Mouse (Mus musculus): ENCODE measurements at regions not wholly inside any gene's neighbourhood (a gene's known extent, or its start where the extent isn't known, plus 50 kb on each side); places are given as distances from the start of the nearest gene placed in this dataset.

DNA sequence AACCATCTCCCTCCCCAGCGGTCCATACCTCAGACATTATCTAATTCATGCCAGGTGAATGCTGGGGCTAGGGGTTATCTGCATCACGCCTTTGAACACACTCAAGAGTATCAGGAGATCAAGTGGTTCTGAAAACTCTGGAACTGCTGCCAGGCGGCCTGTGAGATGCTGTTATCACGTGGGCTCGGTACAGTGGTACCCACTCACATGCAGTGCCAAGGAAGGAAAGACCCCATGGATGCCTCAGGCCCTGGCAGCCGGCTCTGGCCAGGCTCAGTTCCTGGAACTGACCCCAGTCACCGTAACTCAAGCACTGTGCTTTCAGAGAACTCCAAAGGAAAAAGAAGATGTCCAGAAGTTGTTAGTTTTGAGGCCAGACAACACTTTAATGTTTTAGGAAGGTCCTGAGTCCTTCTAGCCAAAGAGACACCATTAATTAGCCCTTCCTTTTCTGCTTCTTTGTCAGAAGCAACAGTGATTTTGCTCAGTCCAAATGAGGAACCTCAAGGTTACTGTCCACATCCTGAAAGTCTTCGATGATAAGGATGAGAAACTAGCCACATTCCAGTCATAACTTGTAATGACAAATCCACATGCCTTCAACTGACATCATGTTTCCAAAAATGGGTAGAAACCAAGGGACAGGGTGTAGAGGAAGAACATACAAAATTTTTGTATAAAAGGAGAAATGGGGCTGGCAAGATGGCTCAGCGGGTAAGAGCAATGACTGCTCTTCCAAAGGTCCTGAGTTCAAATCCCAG, 126.1 kb downstream of the Zbtb18 start:
- DNase-seq (ENCODE audit: low read depth, low spot score): no peak

- DNase-seq (ENCODE audit: low read depth, low spot score): no peak
Measured at GRCm38 (mm10) chr1:177569572-177569971, 127.4 kb downstream of the Zbtb18 start.

DNA sequence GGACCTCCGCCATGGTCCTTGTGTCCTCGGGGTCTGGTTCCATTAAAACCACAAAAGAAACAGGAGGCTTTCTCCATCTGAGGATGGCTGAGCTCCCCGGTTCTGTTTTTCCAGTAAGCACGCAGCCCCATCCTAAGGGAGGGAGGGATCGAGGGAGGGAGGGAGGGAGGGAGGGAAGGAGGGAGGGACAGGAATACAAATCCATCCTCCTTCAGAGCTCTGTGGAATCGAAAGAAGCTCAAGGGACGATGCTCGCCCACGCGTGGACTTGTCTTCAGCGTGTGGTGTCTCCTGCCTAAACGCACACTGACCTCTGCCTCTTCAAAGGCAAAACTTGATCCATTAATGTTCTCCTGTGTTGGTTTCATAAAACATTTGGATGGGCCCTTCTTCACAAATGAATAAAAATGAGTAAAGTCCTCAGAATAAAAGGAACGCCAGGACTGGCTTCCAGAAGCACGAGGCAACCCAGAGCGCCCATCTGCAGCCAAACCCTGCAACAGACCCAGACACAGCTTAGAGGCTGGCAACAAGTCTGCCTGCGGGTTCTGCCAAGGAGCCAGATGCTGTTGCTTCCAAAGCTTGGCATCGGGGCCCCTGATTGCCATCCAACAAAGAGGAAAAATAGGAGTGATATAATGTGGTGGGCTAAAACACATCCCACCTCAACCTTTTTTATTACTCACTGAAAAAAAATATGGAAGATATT, 131.0 kb downstream of the Zbtb18 start:
- DNase-seq (ENCODE audit: low read depth, low spot score): no peak

- DNase-seq (ENCODE audit: low read depth, low spot score): no peak
Measured at GRCm38 (mm10) chr1:177573781-177574180, 131.6 kb downstream of the Zbtb18 start.

- no peak for DNase-seq (ENCODE audit: low read depth, low spot score)
Measured at GRCm38 (mm10) chr1:177574312-177574711, 132.2 kb downstream of the Zbtb18 start.

DNA sequence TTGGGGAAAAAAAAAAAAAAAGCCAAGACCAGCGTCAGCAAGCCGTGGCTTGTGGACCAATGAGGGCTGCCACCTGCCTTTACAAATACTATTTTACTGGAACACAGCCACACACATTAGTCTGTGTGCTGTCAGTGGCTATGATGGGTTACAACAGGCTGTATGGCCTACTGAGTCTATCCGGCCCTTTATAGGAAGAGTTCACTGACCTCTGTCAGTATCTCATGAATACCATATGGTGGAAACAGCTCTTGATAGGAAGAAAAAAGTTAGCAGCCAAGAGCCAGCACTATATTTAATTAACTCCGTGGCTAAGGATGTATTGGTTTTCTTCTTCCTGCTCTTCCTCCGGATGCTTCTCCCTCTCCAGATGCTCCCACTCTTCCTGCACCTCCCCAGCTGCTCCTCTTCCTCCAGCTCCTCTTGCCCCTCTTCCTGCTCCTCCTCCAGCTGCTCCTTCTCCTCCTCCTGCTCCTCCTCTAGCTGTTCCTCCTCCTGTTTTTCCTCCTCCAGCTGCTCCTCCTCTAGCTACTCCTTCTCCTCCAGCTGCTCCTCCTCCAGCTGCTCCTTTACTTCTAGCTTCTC, 142.2 kb downstream of the Zbtb18 start:
- DNase-seq (ENCODE audit: low read depth, low spot score): no peak

DNA sequence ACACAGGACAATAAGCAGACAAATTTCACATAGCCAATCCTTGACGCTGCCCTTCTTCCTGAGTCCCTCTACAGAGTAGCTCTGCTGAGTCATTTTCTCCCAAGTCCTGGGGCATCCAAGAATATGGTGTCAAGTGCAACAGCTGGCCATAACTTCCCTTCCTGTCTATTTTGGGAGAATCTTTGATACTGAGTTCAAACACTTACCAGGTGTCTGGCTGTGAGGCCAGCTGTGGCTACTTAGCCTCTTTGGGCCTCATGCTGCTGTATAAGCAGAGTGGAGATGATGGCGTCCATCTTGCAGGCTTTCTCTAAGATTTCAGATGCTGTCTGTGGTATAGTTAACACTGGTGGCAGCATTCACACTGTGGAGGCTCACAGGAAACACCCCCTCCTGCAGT, 143.2 kb downstream of the Zbtb18 start:
- peak; percentile 26 for DNase-seq (ENCODE audit: low read depth, low spot score)

DNA sequence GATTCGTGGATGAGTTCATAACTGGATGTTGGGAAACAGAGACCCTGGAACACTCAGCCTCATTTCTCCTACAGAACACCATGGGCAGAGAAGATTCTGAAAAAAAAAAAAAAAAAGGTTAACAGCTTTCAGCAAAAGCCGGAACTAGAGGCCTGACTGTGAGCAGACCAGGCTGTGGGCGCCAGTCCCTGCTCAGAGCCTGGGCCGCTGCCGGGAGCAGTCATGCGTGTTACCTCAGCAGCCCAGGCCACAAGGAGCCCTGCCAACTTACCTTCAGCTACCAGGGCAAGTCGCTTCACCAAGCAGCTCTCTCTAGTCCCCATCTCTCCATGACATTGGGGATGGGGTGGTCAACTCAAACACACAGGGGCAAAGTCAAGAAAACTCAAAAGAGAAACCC, 140.6 kb upstream of the 1700016C15Rik start:
- DNase-seq (ENCODE audit: low read depth, low spot score): no peak

GRCm38 (mm10) chr1:177589656-177590055, 140.0 kb upstream of the 1700016C15Rik start:
- DNase-seq (ENCODE audit: low read depth, low spot score): no peak

DNA sequence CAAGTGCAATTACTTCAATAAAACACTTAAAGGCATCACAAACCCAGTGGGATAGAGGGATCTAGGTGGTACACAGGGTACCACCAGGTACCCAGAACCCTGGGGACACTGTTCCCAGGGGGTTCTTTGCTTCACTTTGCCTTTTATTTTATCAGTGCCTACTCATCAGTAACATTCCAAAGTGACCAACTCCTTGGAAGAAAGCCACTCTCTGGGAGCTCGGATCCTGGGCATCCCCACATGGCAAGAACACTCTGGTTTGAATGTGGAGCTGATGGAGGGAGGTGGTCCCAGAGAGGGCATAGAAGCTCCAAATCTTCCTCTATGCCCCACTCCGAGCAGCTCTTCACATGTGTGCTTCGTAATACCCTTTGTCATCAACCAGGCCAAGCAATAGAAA, 137.9 kb upstream of the 1700016C15Rik start:
- DNase-seq (ENCODE audit: low read depth, low spot score): no peak

GRCm38 (mm10) chr1:177592337-177592736, 137.3 kb upstream of the 1700016C15Rik start:
- no peak for DNase-seq (ENCODE audit: low read depth, low spot score)

DNA sequence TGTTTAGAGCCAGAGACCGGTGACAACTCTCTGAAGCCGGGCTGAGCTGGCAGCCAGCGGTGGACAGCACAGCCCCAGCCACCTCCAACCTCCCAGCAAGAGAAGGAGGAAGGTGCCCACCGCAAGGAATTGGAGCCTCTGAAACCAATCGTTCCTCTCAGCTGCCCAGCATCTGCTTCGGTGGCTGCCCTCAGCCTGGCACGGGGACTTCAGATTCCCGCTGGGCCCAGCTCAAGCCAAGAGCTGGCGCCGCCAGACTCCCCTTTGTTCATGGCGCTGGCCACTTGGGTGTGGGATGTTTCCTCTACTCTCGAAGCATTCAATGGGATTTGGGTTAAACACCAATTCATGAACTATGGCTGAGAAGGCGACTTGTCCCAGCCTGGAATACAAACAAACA, 135.3 kb upstream of the 1700016C15Rik start:
- no peak for DNase-seq (ENCODE audit: low read depth, low spot score)

GRCm38 (mm10) chr1:177595326-177595914, 134.2 kb upstream of the 1700016C15Rik start:
- no peak for DNase-seq (ENCODE audit: low read depth, low spot score)

DNA sequence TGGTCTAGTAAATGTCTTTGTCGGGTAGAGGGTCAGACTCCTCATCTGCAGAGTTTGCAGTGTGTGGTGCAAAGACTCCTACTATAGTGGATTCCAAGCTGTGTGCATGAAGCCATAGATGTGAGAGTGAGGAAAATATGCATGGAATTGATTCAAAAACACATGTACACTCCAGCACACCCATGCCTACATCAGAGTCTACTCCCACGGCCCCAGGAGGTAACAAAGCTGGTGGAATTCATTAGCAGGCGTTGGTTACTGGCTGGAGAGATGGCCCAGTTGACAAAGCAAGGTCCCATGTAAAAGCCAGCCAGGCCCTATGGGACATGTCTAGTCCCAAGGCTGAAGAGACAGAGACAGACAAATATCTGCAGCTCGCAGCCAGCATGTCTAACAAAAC, 132.6 kb upstream of the 1700016C15Rik start:
- no peak for DNase-seq (ENCODE audit: low read depth, low spot score)

- DNase-seq (ENCODE audit: low read depth, low spot score): peak; percentile 43
Measured at GRCm38 (mm10) chr1:177605353-177605969, 124.2 kb upstream of the 1700016C15Rik start.

DNA sequence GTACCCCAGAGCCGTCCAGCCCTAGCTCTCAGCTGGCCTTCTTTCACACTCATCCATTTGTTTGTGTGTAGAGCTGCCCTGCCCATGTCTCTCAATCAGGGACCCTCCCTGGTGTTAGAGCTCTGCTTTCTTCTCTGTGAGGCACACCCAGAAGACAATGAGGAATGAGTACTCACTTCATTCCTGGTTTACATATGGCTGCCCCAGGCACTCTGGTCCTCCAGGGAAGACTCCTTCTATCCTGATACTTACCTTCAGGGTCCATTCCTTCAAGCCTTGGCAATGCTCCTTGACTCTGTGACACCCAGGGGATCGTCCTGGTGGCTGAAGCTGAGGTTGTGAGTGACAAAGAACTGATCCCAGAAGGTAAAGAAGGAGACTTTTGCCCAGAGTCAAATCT, 122.0 kb upstream of the 1700016C15Rik start:
- DNase-seq (ENCODE audit: low read depth, low spot score): no peak

DNA sequence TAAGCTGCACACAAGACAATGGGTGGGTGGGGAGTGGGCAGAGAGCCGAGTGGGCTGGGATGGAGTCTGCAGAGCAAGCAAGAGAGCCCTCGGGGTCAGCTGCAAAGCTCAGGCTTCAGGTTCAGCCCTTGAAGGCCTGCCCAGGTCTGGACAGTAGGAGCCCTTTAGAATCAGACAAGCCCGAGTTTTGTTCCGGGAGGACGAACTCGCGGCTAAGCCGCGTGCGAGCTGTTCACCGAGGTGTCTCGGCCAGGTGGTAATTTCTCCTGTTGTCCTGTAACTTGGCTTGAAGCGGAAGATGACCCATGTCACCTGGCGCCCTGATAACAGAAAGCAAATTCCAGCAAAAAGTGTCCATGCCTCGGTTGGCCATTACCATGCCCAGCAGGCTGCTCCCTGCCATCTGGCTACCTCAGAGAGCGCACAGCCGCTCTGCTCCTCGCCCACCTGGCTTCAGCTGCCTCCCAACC, 121.0 kb upstream of the 1700016C15Rik start:
- no peak for DNase-seq (ENCODE audit: low read depth, low spot score)

GRCm38 (mm10) chr1:177609226-177609625, 120.4 kb upstream of the 1700016C15Rik start:
- DNase-seq (ENCODE audit: low read depth, low spot score): no peak

DNA sequence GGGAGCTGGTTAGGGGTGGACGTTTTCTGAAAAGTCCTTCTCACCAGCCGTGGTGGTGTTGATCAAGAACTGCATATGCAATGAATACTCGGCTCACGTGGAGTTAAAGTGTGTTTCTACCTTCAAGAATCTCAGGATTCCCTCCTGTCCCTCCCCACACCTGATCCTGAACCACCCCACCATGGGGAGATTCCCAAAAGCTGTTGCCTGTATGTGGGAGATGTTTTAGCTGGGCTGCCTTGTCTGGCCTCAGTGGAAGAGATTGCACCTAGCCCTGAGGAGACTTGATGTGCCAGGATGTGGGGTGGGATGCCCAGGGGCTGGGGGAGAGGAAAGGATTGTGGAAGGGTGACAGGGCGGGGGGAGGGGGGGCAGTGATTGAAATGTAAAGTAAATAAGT, 119.9 kb upstream of the 1700016C15Rik start:
- no peak for DNase-seq (ENCODE audit: low read depth, low spot score)

- no peak for DNase-seq (ENCODE audit: low read depth, low spot score)
Measured at GRCm38 (mm10) chr1:177610156-177610555, 119.5 kb upstream of the 1700016C15Rik start.

GRCm38 (mm10) chr1:177612546-177612945, 117.1 kb upstream of the 1700016C15Rik start:
- DNase-seq (ENCODE audit: low read depth, low spot score): no peak

DNA sequence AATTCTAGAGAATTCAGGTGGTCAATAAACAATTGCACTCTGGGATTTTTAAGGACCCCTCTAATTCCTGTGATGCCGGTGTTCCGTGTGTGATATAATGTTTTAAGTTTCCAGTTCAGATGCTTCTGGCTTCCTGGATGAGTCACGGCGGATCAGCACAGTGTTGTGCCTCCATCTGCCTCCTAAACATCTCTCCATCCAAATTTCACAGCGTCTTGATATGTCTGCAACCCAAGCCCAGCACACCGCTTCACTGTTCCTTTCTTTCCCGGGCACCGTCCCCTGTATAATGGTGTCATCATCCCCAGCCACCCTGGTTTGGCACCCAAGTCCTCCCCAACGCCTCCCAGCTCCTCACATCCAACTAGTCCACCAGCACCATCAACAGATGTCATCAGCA, 114.0 kb upstream of the 1700016C15Rik start:
- no peak for DNase-seq (ENCODE audit: low read depth, low spot score)

Data from mesoderm, embryonic 11.5 days (tissue).